Mouse (Mus musculus) CH12.LX (cell line): Measurements from ENCODE around the gene Pamr1. TPM values are rescaled to one million over a fixed set of nuclear protein-coding genes. Genes with fewer than 3 reads are reported as not detected.

Experiments
- DNase-seq: peaks from one replicate; pipeline ENCODE4 v3.0.0-alpha.2; 2013; ENCODE audit errors: extremely low read depth
- H3K27ac ChIP-seq: 2 replicates; pipeline ENCODE4 v1.5.1; 2012; ENCODE audit warnings: low read depth, mild to moderate bottlenecking, control low read depth, moderate library complexity; ENCODE audit not compliant: insufficient read depth
- H3K27me3 ChIP-seq: replicated peaks from 2 replicates; pipeline ENCODE3; 2012; ENCODE audit warnings: inconsistent platforms
- H3K36me3 ChIP-seq, 2 experiments: replicated peaks in 1 of 2; 2 replicates each; pipeline versions ENCODE3 to v1.6.1; 2012; ENCODE audit warnings: inconsistent platforms in 1 of 2, low read length in 1 of 2, mild to moderate bottlenecking in 1 of 2, mixed read lengths in 1 of 2, moderate library complexity in 1 of 2; ENCODE audit not compliant: control insufficient read depth in 1 of 2, insufficient read depth in 1 of 2
- H3K4me1 ChIP-seq, 2 experiments: 2 replicates each; pipeline ENCODE4 v1.6.1; 2012; ENCODE audit warnings: inconsistent platforms in 1 of 2, moderate library complexity in 1 of 2; ENCODE audit not compliant: insufficient read depth in 2 of 2, control insufficient read depth in 1 of 2
- H3K4me2 ChIP-seq: 2 replicates; pipeline ENCODE4 v1.6.1; 2012; ENCODE audit warnings: low read depth, mild to moderate bottlenecking, control low read depth; ENCODE audit not compliant: poor library complexity, insufficient read depth, severe bottlenecking
- H3K4me3 ChIP-seq, 3 experiments: fragments of 150-350 bp in 1 of 3; sonication (generic) in 1 of 3; replicated peaks in 1 of 3; 2 replicates each; pipeline versions ENCODE3 to v1.5.1; 2011 to 2012; ENCODE audit warnings: low read depth in 2 of 3, low read length in 2 of 3, mild to moderate bottlenecking in 2 of 3, moderate library complexity in 2 of 3, control low read depth in 1 of 3, improper control_type of control experiment in 1 of 3, inconsistent platforms in 1 of 3, mixed read lengths in 1 of 3; ENCODE audit not compliant: poor library complexity in 1 of 3
- H3K79me2 ChIP-seq: replicated peaks from 2 replicates; pipeline ENCODE4 v1.6.1; 2012; ENCODE audit warnings: mild to moderate bottlenecking, moderate library complexity; ENCODE audit not compliant: control insufficient read depth, poor library complexity, insufficient read depth, severe bottlenecking; ENCODE audit errors: extremely low read depth
- H3K9ac ChIP-seq: 2 replicates; pipeline ENCODE4 v1.6.1; 2012; ENCODE audit warnings: low read depth, mild to moderate bottlenecking, control low read depth, moderate library complexity; ENCODE audit not compliant: insufficient read depth
- H3K9me3 ChIP-seq: replicated peaks from 2 replicates; pipeline ENCODE3; 2012; ENCODE audit warnings: low read length, inconsistent platforms, mixed read lengths
- BHLHE40 ChIP-seq: IDR thresholded peaks from 2 replicates; pipeline ENCODE4 v1.6.1; 2011; ENCODE audit warnings: mild to moderate bottlenecking, low read depth, low read length, improper control_type of control experiment
- CHD1 ChIP-seq: IDR thresholded peaks from 2 replicates; pipeline ENCODE4 v1.6.1; 2012; ENCODE audit warnings: low read depth, low read length, improper control_type of control experiment, inconsistent platforms
- CTCF ChIP-seq, 2 experiments: IDR thresholded peaks in 1 of 2; conservative IDR thresholded peaks in 1 of 2; 2 replicates each; pipeline ENCODE4 v1.5.1; 2011 to 2012; ENCODE audit warnings: low read depth in 2 of 2, low read length in 2 of 2, improper control_type of control experiment in 1 of 2, inconsistent platforms in 1 of 2, mild to moderate bottlenecking in 1 of 2, moderate library complexity in 1 of 2
- EP300 ChIP-seq: IDR thresholded peaks from 2 replicates; pipeline ENCODE4 v1.6.1; 2011; ENCODE audit warnings: low read length, improper control_type of control experiment
- GABPA ChIP-seq: IDR thresholded peaks from 2 replicates; pipeline ENCODE4 v1.6.1; 2012; ENCODE audit warnings: low read depth, low read length, improper control_type of control experiment, inconsistent platforms; ENCODE audit not compliant: insufficient replicate concordance
- HCFC1 ChIP-seq: IDR thresholded peaks from 2 replicates; pipeline ENCODE4 v1.6.1; 2012; ENCODE audit warnings: low read depth, mild to moderate bottlenecking, inconsistent platforms, low read length, improper control_type of control experiment
- JUN ChIP-seq: IDR thresholded peaks from 2 replicates; pipeline ENCODE4 v1.6.1; 2011; ENCODE audit warnings: low read depth, mild to moderate bottlenecking, low read length, improper control_type of control experiment, moderate library complexity; ENCODE audit not compliant: insufficient read depth
- JUND ChIP-seq: conservative IDR thresholded peaks from 2 replicates; pipeline ENCODE4 v1.6.1; 2011; ENCODE audit warnings: low read depth, low read length, improper control_type of control experiment
- MAFK ChIP-seq: IDR thresholded peaks from 2 replicates; pipeline ENCODE4 v1.6.1; 2011; ENCODE audit warnings: low read length, improper control_type of control experiment; ENCODE audit not compliant: insufficient replicate concordance
- MAX ChIP-seq: IDR thresholded peaks from 2 replicates; pipeline ENCODE4 v1.6.1; 2011; ENCODE audit warnings: low read length, improper control_type of control experiment
- MAZ ChIP-seq: IDR thresholded peaks from 2 replicates; pipeline ENCODE4 v1.6.1; 2012; ENCODE audit warnings: low read depth, mild to moderate bottlenecking, inconsistent platforms, low read length, improper control_type of control experiment, moderate library complexity
- MXI1 ChIP-seq: IDR thresholded peaks from 2 replicates; pipeline ENCODE4 v1.6.1; 2011; ENCODE audit warnings: mild to moderate bottlenecking, low read depth, low read length, improper control_type of control experiment
- MYC ChIP-seq: IDR thresholded peaks from 2 replicates; pipeline ENCODE4 v1.6.1; 2011; ENCODE audit warnings: low read depth, mild to moderate bottlenecking, improper control_type of control experiment, low read length
- NELFE ChIP-seq: IDR thresholded peaks from 2 replicates; pipeline ENCODE4 v1.6.1; 2011; ENCODE audit warnings: low read depth, low read length, improper control_type of control experiment
- NRF1 ChIP-seq: IDR thresholded peaks from 2 replicates; pipeline ENCODE4 v1.6.1; 2014; ENCODE audit warnings: low read depth, mild to moderate bottlenecking, inconsistent platforms, low read length, improper control_type of control experiment, moderate library complexity
- POLR2A ChIP-seq: IDR thresholded peaks from 2 replicates; pipeline ENCODE4 v1.6.1; 2011; ENCODE audit warnings: low read depth, mild to moderate bottlenecking, improper control_type of control experiment, low read length
- POLR2AphosphoS2 ChIP-seq: IDR thresholded peaks from 2 replicates; pipeline ENCODE4 v1.6.1; 2011; ENCODE audit warnings: low read depth, low read length, improper control_type of control experiment
- RAD21 ChIP-seq: IDR thresholded peaks from 2 replicates; pipeline ENCODE4 v1.6.1; 2011; ENCODE audit warnings: low read depth, mild to moderate bottlenecking, low read length, improper control_type of control experiment, moderate library complexity
- RCOR1 ChIP-seq: conservative IDR thresholded peaks from 2 replicates; pipeline ENCODE4 v1.6.1; 2012; ENCODE audit warnings: low read depth, mild to moderate bottlenecking, inconsistent platforms, low read length, improper control_type of control experiment
- SMC3 ChIP-seq: IDR thresholded peaks from 2 replicates; pipeline ENCODE4 v1.6.1; 2011; ENCODE audit warnings: low read depth, low read length, improper control_type of control experiment
- UBTF ChIP-seq: IDR thresholded peaks from 2 replicates; pipeline ENCODE4 v1.6.1; 2012; ENCODE audit warnings: low read depth, mild to moderate bottlenecking, inconsistent platforms, low read length, improper control_type of control experiment, moderate library complexity
- USF2 ChIP-seq: conservative IDR thresholded peaks from 2 replicates; pipeline ENCODE4 v1.6.1; 2011; ENCODE audit warnings: low read depth, low read length, improper control_type of control experiment
- ZKSCAN1 ChIP-seq: IDR thresholded peaks from 2 replicates; pipeline ENCODE4 v1.6.1; 2012; ENCODE audit warnings: low read depth, inconsistent platforms, low read length, improper control_type of control experiment, borderline replicate concordance
- ZMIZ1 ChIP-seq: IDR thresholded peaks from 2 replicates; pipeline ENCODE4 v1.6.1; 2012; ENCODE audit warnings: low read depth, mild to moderate bottlenecking, inconsistent platforms, low read length, improper control_type of control experiment
- ZNF384 ChIP-seq: IDR thresholded peaks from 2 replicates; pipeline ENCODE4 v1.6.1; 2012; ENCODE audit warnings: low read depth, low read length, improper control_type of control experiment, inconsistent platforms
- dilution Hi-C: fragments of 300-500 bp; cut with MboI; formaldehyde crosslinking; loops from 2 replicates; pipeline ENCODE4 v1.14.3; 2020; ENCODE audit warnings: low sequenced_read_pairs; ENCODE audit not compliant: extremely low pct_unique_long_range_greater_than_20kb, extremely low pct_ligation_motif_present
- in situ Hi-C: fragments of 300-500 bp; cut with MboI; formaldehyde crosslinking; loops from 3 replicates; pipeline ENCODE4 v1.14.3; 2019; ENCODE audit warnings: low sequenced_read_pairs, low pct_ligation_motif_present, low pct_unique_long_range_greater_than_20kb, mixed read lengths
- polyA plus RNA-seq: library from polyadenylated mRNA; unstranded; fragments of >175 nt; gene quantifications from 2 replicates; pipeline ENCODE4 v1.2.1, GENCODE M21; 2012; ENCODE audit warnings: low read depth; ENCODE audit not compliant: insufficient read length
- total RNA-seq, 2 experiments: library from RNA; depleted of rRNA; stranded (reverse); fragments of 300-350 nt in 1 of 2; fragments of >200 nt in 1 of 2; gene quantifications; 2 replicates each; pipeline ENCODE4 v1.2.3; 2012 to 2014

Pamr1 gene
- total and polyA plus RNA-seq, 3 experiments: 0.08 to 0.28 (median 0.24) TPM

GRCm38 (mm10) chr2:102675275-102675674 is 125.5 kb downstream of the Pamr1 start:
- no peaks in the 10 kb centered on the region for H3K79me2 ChIP-seq
- H3K9ac ChIP-seq: no peak overlapping the region
- no peak overlapping the region for H3K4me3 ChIP-seq
- no peaks in the 10 kb centered on the region for H3K27me3 ChIP-seq
- TF ChIP-seq CTCF (conservative IDR thresholded peaks at IDR 0.05 in 1 of 2, IDR thresholded peaks at IDR 0.05 in 1 of 2; ENCODE audit: low read depth in 2 of 2, low read length in 2 of 2) (peak; percentile 64 to 79), POLR2AphosphoS2 (no peak), RCOR1 (no peak), MAX (no peak), NRF1 (no peak), SMC3 (peak; percentile 75), CHD1 (no peak), HCFC1 (no peak), JUN (no peak), RAD21 (peak; percentile 71), ZKSCAN1 (no peak)
- H3K36me3 ChIP-seq: no peaks in the 10 kb centered on the region
- H3K4me2 ChIP-seq: no peak overlapping the region
- peak; percentile 37 for DNase-seq
- H3K9me3 ChIP-seq: no peaks in the 10 kb centered on the region
- peaks cover 0 to 10% of the 10 kb centered on the region in 2 experiments; a peak in 2 of 4 replicates for H3K4me1 ChIP-seq
- dilution Hi-C loops (no loop called here), in situ Hi-C loops (no loop called here)
- no peak overlapping the region for H3K27ac ChIP-seq

GRCm38 (mm10) chr2:102676716-102677312 is 127.0 kb downstream of the Pamr1 start:
- dilution Hi-C loops: no loop called here
- TF ChIP-seq GABPA (no peak), EP300 (no peak), RCOR1 (no peak), POLR2AphosphoS2 (no peak)
- TF ChIP-seq, all 38 proteins: peak for 0

DNA sequence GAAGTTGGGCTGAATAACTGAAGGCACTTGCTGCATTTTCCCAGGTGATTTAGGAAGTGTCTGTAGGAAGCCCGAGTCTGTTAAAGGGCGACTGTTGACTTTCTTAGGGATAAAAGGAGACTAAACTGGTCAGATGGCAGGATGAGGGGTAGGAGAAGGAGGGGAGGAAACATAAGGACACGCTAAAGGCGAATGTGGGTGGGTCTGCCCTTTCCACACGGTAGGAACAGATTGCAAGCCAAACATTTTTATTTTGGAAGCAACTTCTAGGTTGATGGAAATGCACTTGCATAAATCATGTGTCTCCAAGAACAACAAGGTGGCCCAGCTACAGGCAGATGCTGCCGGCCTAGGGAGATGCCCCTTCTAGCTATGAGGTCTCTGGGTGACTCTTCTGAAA is 127.6 kb downstream of the Pamr1 start:
- in situ Hi-C loops: no loop called here
- no peak overlapping the region for H3K9ac ChIP-seq
- DNase-seq: no peak
- no peaks in the 10 kb centered on the region for H3K9me3 ChIP-seq
- no peak overlapping the region for H3K4me3 ChIP-seq
- TF ChIP-seq BHLHE40: no peak
- TF ChIP-seq USF2: no peak
- TF ChIP-seq NELFE: no peak
- TF ChIP-seq MAFK: no peak
- TF ChIP-seq SMC3: no peak
- no peak for TF ChIP-seq POLR2AphosphoS2
- no peak for TF ChIP-seq CTCF (conservative IDR thresholded peaks at IDR 0.05 in 1 of 2, IDR thresholded peaks at IDR 0.05 in 1 of 2; ENCODE audit: low read depth in 2 of 2, low read length in 2 of 2)
- no peak for TF ChIP-seq MAX
- no peak for TF ChIP-seq ZMIZ1
- TF ChIP-seq UBTF: no peak
- TF ChIP-seq MYC: no peak
- no peak for TF ChIP-seq RCOR1
- TF ChIP-seq JUN: no peak
- no peak for TF ChIP-seq MAZ
- TF ChIP-seq MXI1: no peak
- TF ChIP-seq JUND: no peak
- TF ChIP-seq POLR2A: no peak
- TF ChIP-seq ZNF384: no peak
- H3K79me2 ChIP-seq: no peaks in the 10 kb centered on the region
- dilution Hi-C loops: no loop called here
- no peaks in the 10 kb centered on the region for H3K36me3 ChIP-seq
- H3K27ac ChIP-seq: no peak overlapping the region
- no peaks in the 10 kb centered on the region for H3K27me3 ChIP-seq
- peaks cover 0 to 10% of the 10 kb centered on the region in 2 experiments; a peak in 2 of 4 replicates for H3K4me1 ChIP-seq
- no peak overlapping the region for H3K4me2 ChIP-seq

More at GRCm38 (mm10) chr2:102676716-102677312, 127.0 kb downstream of the Pamr1 start:
- Histone ChIP-seq H3K4me2 (no peak overlapping the region), H3K4me1 (peaks cover 0 to 10% of the 10 kb centered on the region in 2 experiments; a peak in 2 of 4 replicates), H3K27me3 (no peaks in the 10 kb centered on the region), H3K4me3 (no peak overlapping the region), H3K79me2 (no peaks in the 10 kb centered on the region), H3K36me3 (no peaks in the 10 kb centered on the region), H3K9ac (no peak overlapping the region), H3K27ac (no peak overlapping the region), H3K9me3 (no peaks in the 10 kb centered on the region)
- no peak for DNase-seq
- in situ Hi-C loops: no loop called here
